Mouse (Mus musculus) small intestine, adult 2 months (tissue): ENCODE data around the gene Adamtsl5. TPM values are rescaled to one million over a fixed set of nuclear protein-coding genes. Genes with fewer than 3 reads are reported as not detected.

Source experiments
- H3K27ac ChIP-seq: fragments of 200-500 bp; 2 replicates; pipeline ENCODE4 v1.5.1; 2012; ENCODE audit warnings: low read depth, low read length, control low read depth, inconsistent platforms; ENCODE audit not compliant: insufficient read depth
- H3K27me3 ChIP-seq: fragments of 200-500 bp; 2 replicates; pipeline ENCODE4 v1.6.1; 2012; ENCODE audit warnings: mild to moderate bottlenecking, moderate library complexity, low read length, inconsistent platforms; ENCODE audit not compliant: control insufficient read depth, insufficient read depth
- H3K36me3 ChIP-seq: fragments of 200-500 bp; 2 replicates; pipeline ENCODE4 v1.6.1; 2012; ENCODE audit warnings: mild to moderate bottlenecking, low read length, control low read depth, inconsistent platforms; ENCODE audit not compliant: control insufficient read depth, insufficient read depth
- H3K4me1 ChIP-seq: fragments of 200-500 bp; 2 replicates; pipeline ENCODE4 v1.6.1; 2012; ENCODE audit warnings: low read length, inconsistent platforms, mixed read lengths; ENCODE audit not compliant: control insufficient read depth, insufficient read depth, insufficient read length
- H3K4me3 ChIP-seq: fragments of 200-500 bp; 2 replicates; pipeline ENCODE4 v1.5.1; 2012; ENCODE audit warnings: low read depth, mild to moderate bottlenecking, control low read depth, inconsistent platforms, low read length, moderate library complexity
- CTCF ChIP-seq: fragments of 200-500 bp; IDR thresholded peaks from 2 replicates; pipeline ENCODE4 v1.5.1; 2012; ENCODE audit warnings: low read depth, mild to moderate bottlenecking, control low read depth, inconsistent platforms, low read length, moderate library complexity, mixed read lengths; ENCODE audit not compliant: insufficient replicate concordance, insufficient read length; ENCODE audit errors: extremely low read depth
- POLR2A ChIP-seq: fragments of 200-500 bp; IDR thresholded peaks from 2 replicates; pipeline ENCODE4 v1.6.1; 2012; ENCODE audit warnings: low read depth, mild to moderate bottlenecking, control low read depth, inconsistent platforms, low read length, moderate library complexity
- WGBS: fragments of 180-500 bp; shearing (Covaris S2); methylation state at CpG from one replicate; pipeline ENCODE4 v1.1.7; 2018; 5-methylcytosine and 5-hydroxymethylcytosine counted together
- polyA plus RNA-seq: library from polyadenylated mRNA; depleted of rRNA; stranded (reverse); fragments of >200 nt; gene quantifications from 2 replicates; pipeline ENCODE4 v1.2.3, GENCODE M21; 2012

Gene Adamtsl5
- polyA plus RNA-seq, 1 experiment = 136 TPM

- H3K4me1 ChIP-seq = peaks cover 33% of the 10 kb centered on the region
- H3K4me3 ChIP-seq = no peak overlapping the region
- H3K36me3 ChIP-seq = no peaks in the 10 kb centered on the region
- no peak for TF ChIP-seq CTCF
- no peak for TF ChIP-seq POLR2A
- 67% methylated on average over 17 of the region's 17 CpGs for WGBS
- H3K27ac ChIP-seq = peak overlapping the region; percentile 45
- no peaks in the 10 kb centered on the region for H3K27me3 ChIP-seq
These were observed 23.8 kb downstream of the Adamtsl5 start for GRCm38 (mm10) chr10:80324120-80325037.

GRCm38 (mm10) chr10:80323261-80324119, 24.7 kb downstream of the Adamtsl5 start:
- Histone ChIP-seq H3K27ac (peak overlapping the region; percentile 48), H3K4me1 (peaks cover 32% of the 10 kb centered on the region), H3K36me3 (peaks cover 5% of the 10 kb centered on the region; the same call in 1 of the 2 replicates), H3K4me3 (peak overlapping the region; percentile 66), H3K27me3 (no peaks in the 10 kb centered on the region)
- TF ChIP-seq POLR2A (no peak; the same call in 1 of the 2 replicates), CTCF (no peak)
- under 1% methylated on average over 46 of the region's 46 CpGs for WGBS

- under 1% methylated on average over 28 of the region's 28 CpGs for WGBS
- Histone ChIP-seq H3K4me3 (peak overlapping the region; percentile 66), H3K27ac (no peak overlapping the region), H3K4me1 (peaks cover 30% of the 10 kb centered on the region), H3K27me3 (no peaks in the 10 kb centered on the region), H3K36me3 (peaks cover 9% of the 10 kb centered on the region; the same call in 1 of the 2 replicates)
- no peak for TF ChIP-seq POLR2A
- no peak for TF ChIP-seq CTCF
These were observed 25.4 kb downstream of the Adamtsl5 start for GRCm38 (mm10) chr10:80322811-80323211.

GRCm38 (mm10) chr10:80321670-80322581, 26.3 kb downstream of the Adamtsl5 start:
- H3K27ac ChIP-seq = no peak overlapping the region
- no peak for TF ChIP-seq POLR2A
- no peak for TF ChIP-seq CTCF
- H3K36me3 ChIP-seq = peaks cover 11% of the 10 kb centered on the region; the same call in 1 of the 2 replicates
- H3K27me3 ChIP-seq = no peaks in the 10 kb centered on the region
- WGBS = 94% methylated on average over 21 of the region's 21 CpGs
- no peak overlapping the region for H3K4me3 ChIP-seq
- peaks cover 30% of the 10 kb centered on the region for H3K4me1 ChIP-seq

GRCm38 (mm10) chr10:80321014-80321669, 27.1 kb downstream of the Adamtsl5 start:
- no peak overlapping the region for H3K27ac ChIP-seq
- H3K4me1 ChIP-seq = peaks cover 30% of the 10 kb centered on the region
- TF ChIP-seq POLR2A = no peak
- no peak for TF ChIP-seq CTCF
- peaks cover under 1% of the 10 kb centered on the region; the same call in 1 of the 2 replicates for H3K27me3 ChIP-seq
- H3K36me3 ChIP-seq = peaks cover 11% of the 10 kb centered on the region; the same call in 1 of the 2 replicates
- H3K4me3 ChIP-seq = no peak overlapping the region
- 66% methylated on average over 6 of the region's 6 CpGs for WGBS

- H3K4me1 ChIP-seq = peaks cover 30% of the 10 kb centered on the region
- TF ChIP-seq CTCF (no peak), POLR2A (peak; percentile 75; the same call in 1 of the 2 replicates)
- peaks cover 11% of the 10 kb centered on the region; the same call in 1 of the 2 replicates for H3K36me3 ChIP-seq
- H3K4me3 ChIP-seq = peak within 1 kb of the TSS; percentile 75
- peak within 1 kb of the TSS; percentile 39 for H3K27ac ChIP-seq
- peaks cover 9% of the 10 kb centered on the region; the same call in 1 of the 2 replicates for H3K27me3 ChIP-seq
- WGBS = under 1% methylated on average over 34 of the region's 34 CpGs
These were observed 27.9 kb downstream of the Adamtsl5 start, which contains the start of gene 2310011J03Rik for GRCm38 (mm10) chr10:80320340-80320760. Gene 2310011J03Rik (minus strand): TSS chr10:80320537.
